28 mouse cellular contexts compared by ENCODE assay signal in genomic region chr6:15151619-15152018, GRCm38 (mm10).
A peak's percentile ranks its signal among the peaks of the same experiment; 100 is the strongest.
DNase-seq lines count a peak whose midpoint lies in the region; ATAC-seq lines count a peak whose summit lies in the region.
"Had no signal": no experiment of that assay in that cellular context is flagged by ENCODE, and none has a peak within 500 bp of the region (broad histone marks: within the 10 kb centered on the region; RNA-seq: fewer than 3 reads in every experiment).

No protein-coding gene starts in this region.

- intact Hi-C loops in left cerebral cortex, postnatal 10 days (cut with DNase I): no loop called here

- no peaks in the 10 kb centered on the region for H3K9me3 ChIP-seq in hindbrain, embryonic 14.5 days (ENCODE audit: control insufficient read depth, low read length)
- no peaks in the 10 kb centered on the region for H3K9me3 ChIP-seq in hindbrain, embryonic 16.5 days (ENCODE audit: control insufficient read depth, low read length)
- H3K9me3 ChIP-seq in midbrain, embryonic 14.5 days (ENCODE audit: control insufficient read depth, low read length): no peaks in the 10 kb centered on the region
- H3K9me3 ChIP-seq: embryonic facial prominence, embryonic 12.5 days; limb, embryonic 12.5 days; stomach, embryonic 15.5 days had no signal

- DNase-seq in cerebellum, postnatal 10 days: peak; percentile 6 to 13
- DNase-seq in hindbrain, embryonic 14.5 days (ENCODE audit: low spot score): no peak
- DNase-seq in brain, adult 2 months (ENCODE audit: low read depth, low spot score): peak; percentile 1
- peak; percentile 43 for DNase-seq in midbrain, embryonic 14.5 days
- DNase-seq in gastrocnemius, adult 18-20 months (ENCODE audit: low spot score): no peak
- no peak for DNase-seq in left cerebral cortex, postnatal 10 days (ENCODE audit: extremely low spot score in 1 of 2, low spot score in 2 of 2)
- DNase-seq: adrenal gland, adult 8-10 months; cerebellum, adult 9-10 months; gastrocnemius, postnatal 14 days; heart, adult 11 months; kidney, adult 2 months; layer of hippocampus, adult 9-11 months; liver, postnatal 0 days; right cerebral cortex, adult 18-20 months; right cerebral cortex, postnatal 4 days; thymus, postnatal 36 days had no signal

- no peak overlapping the region for H3K9ac ChIP-seq in hindbrain, embryonic 14.5 days
- no peak overlapping the region for H3K9ac ChIP-seq in hindbrain, embryonic 16.5 days (ENCODE audit: low read depth, low read length)
- H3K9ac ChIP-seq in midbrain, embryonic 14.5 days (replicated peaks; ENCODE audit: low read length): no peak overlapping the region
- H3K9ac ChIP-seq: embryonic facial prominence, embryonic 12.5 days; limb, embryonic 12.5 days; liver, postnatal 0 days; stomach, embryonic 15.5 days had no signal

- H3K27ac ChIP-seq in hindbrain, embryonic 14.5 days: no peak overlapping the region
- no peak overlapping the region for H3K27ac ChIP-seq in hindbrain, embryonic 16.5 days (ENCODE audit: low read depth, low read length)
- H3K27ac ChIP-seq in midbrain, embryonic 14.5 days (replicated peaks; ENCODE audit: low read depth, low read length): no peak overlapping the region
- H3K27ac ChIP-seq: embryonic facial prominence, embryonic 12.5 days; kidney, postnatal 0 days; limb, embryonic 12.5 days; macrophage; stomach, embryonic 15.5 days had no signal

- no peak for ATAC-seq in cerebellum, adult (ENCODE audit: insufficient number of reproducible peaks, low FRiP score, low TSS enrichment)
- ATAC-seq in hindbrain, embryonic 14.5 days (ENCODE audit: low FRiP score): peak; percentile 46
- no peak for ATAC-seq in hindbrain, embryonic 16.5 days
- no peak for ATAC-seq in midbrain, embryonic 14.5 days (ENCODE audit: low FRiP score, low TSS enrichment)
- ATAC-seq: activated CD4-positive, CD25-positive, alpha-beta regulatory T cell, adult 4 months; liver, postnatal 0 days; lung, postnatal 0 days had no signal

- no peak overlapping the region for H3K4me2 ChIP-seq in hindbrain, embryonic 14.5 days (replicated peaks)
- H3K4me2 ChIP-seq in hindbrain, embryonic 16.5 days (ENCODE audit: low read length): no peak overlapping the region
- H3K4me2 ChIP-seq in midbrain, embryonic 14.5 days (ENCODE audit: low read length): no peak overlapping the region
- H3K4me2 ChIP-seq: embryonic facial prominence, embryonic 12.5 days; heart, embryonic 11.5 days; limb, embryonic 12.5 days; liver, embryonic 11.5 days; stomach, embryonic 15.5 days had no signal

- H3K4me3 ChIP-seq in hindbrain, embryonic 14.5 days (replicated peaks; ENCODE audit: low read length): no peak overlapping the region
- no peak overlapping the region for H3K4me3 ChIP-seq in hindbrain, embryonic 16.5 days (ENCODE audit: low read length)
- no peak overlapping the region for H3K4me3 ChIP-seq in midbrain, embryonic 14.5 days (replicated peaks; ENCODE audit: low read depth, low read length)
- H3K4me3 ChIP-seq: embryonic facial prominence, embryonic 12.5 days; erythroblast, embryonic 14.5 days; limb, embryonic 12.5 days; stomach, embryonic 15.5 days had no signal

- no peaks in the 10 kb centered on the region for H3K27me3 ChIP-seq in hindbrain, embryonic 14.5 days (ENCODE audit: control insufficient read depth, insufficient read depth, low read length)
- H3K27me3 ChIP-seq in hindbrain, embryonic 16.5 days (replicated peaks; ENCODE audit: control insufficient read depth, insufficient read depth, low read length): no peaks in the 10 kb centered on the region
- no peaks in the 10 kb centered on the region for H3K27me3 ChIP-seq in midbrain, embryonic 14.5 days (ENCODE audit: control insufficient read depth, insufficient read depth, low read length)
- H3K27me3 ChIP-seq: embryonic facial prominence, embryonic 12.5 days; limb, embryonic 12.5 days; stomach, embryonic 15.5 days had no signal

- no peaks in the 10 kb centered on the region for H3K36me3 ChIP-seq in hindbrain, embryonic 14.5 days (replicated peaks; ENCODE audit: control insufficient read depth, insufficient read depth)
- H3K36me3 ChIP-seq in hindbrain, embryonic 16.5 days (ENCODE audit: control insufficient read depth, insufficient read depth, low read length): no peaks in the 10 kb centered on the region
- H3K36me3 ChIP-seq in midbrain, embryonic 14.5 days (ENCODE audit: control insufficient read depth, insufficient read depth, low read length): no peaks in the 10 kb centered on the region
- H3K36me3 ChIP-seq: embryonic facial prominence, embryonic 12.5 days; limb, embryonic 12.5 days; stomach, embryonic 15.5 days had no signal

- WGBS in hindbrain, embryonic 14.5 days: 31% methylated on average over 3 of the region's 3 CpGs
- WGBS in hindbrain, embryonic 16.5 days: 31% methylated on average over 3 of the region's 3 CpGs
- WGBS in midbrain, embryonic 14.5 days: 49% methylated on average over 3 of the region's 3 CpGs

- no peaks in the 10 kb centered on the region for H3K4me1 ChIP-seq in hindbrain, embryonic 14.5 days (replicated peaks; ENCODE audit: control insufficient read depth, insufficient read depth, low read length)
- no peaks in the 10 kb centered on the region for H3K4me1 ChIP-seq in hindbrain, embryonic 16.5 days (ENCODE audit: control insufficient read depth, insufficient read depth, low read depth, low read length)
- H3K4me1 ChIP-seq in midbrain, embryonic 14.5 days (ENCODE audit: control insufficient read depth, insufficient read depth, low read length): no peaks in the 10 kb centered on the region
- H3K4me1 ChIP-seq: embryonic facial prominence, embryonic 12.5 days; limb, embryonic 12.5 days; stomach, embryonic 15.5 days had no signal

Comparison
In these comparisons a context has a peak if more than half of its experiments do, and no peak if none do; other contexts are left out.
1. DNase-seq: peak in cerebellum, postnatal 10 days (2 of 2), brain, adult 2 months (single experiment) and midbrain, embryonic 14.5 days (single experiment); none in hindbrain, embryonic 14.5 days (single experiment), gastrocnemius, adult 18-20 months (single experiment) and left cerebral cortex, postnatal 10 days (0 of 2).